Mouse (Mus musculus) retina, embryonic 14.5 days (tissue): ENCODE results near the gene Fndc9.
A peak's percentile ranks its signal among the peaks of the same experiment; 100 is the strongest.

Source experiments
- DNase-seq: peaks from one replicate; pipeline ENCODE4 v3.0.0-alpha.2; 2015; ENCODE audit warnings: low spot score

The Fndc9 gene

DNA sequence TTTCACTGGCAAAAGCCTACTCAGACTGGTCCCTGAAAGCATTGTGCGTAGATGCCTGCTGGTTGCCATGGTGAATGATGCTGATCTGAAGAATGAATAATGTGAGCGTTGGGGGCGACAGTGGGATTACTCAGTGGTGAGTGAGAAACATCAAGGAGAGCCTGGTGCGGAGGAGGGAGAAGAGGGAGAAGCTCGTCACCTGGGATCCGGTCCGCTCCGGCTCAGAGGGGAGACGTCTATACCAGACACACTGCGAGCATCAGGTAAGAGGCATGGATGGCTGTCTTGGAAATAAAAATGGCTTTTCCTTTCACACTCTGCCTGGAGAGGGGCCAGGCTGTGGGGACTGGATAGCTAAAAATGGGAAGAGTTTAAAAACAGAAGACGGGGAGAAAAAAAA lies at the start of gene Fndc9:
Gene Fndc9 (plus strand): TSS at position 198 of the 400 bp plus-strand sequence.
- DNase-seq = peak; percentile 46

DNA sequence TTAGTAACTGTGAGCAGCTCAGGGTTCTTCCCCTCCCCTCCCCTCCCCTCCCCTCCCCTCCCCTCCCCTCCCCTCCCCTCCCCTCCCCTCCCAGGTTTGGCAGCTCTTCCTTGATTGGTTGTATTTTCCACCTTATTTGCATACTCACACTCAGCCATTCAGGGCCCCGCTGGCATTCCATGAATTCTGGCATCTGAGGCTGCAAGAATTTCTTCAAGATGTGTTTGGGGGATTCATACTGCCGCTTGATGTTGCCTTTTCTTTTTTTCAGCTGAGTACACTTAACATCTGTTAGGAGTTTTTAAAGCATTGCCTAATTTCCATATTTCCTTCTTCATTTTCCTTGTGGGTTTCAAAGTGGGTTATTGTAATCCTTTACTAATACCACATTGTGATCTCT lies 47.0 kb upstream of the Fndc9 start:
- no peak for DNase-seq

DNA sequence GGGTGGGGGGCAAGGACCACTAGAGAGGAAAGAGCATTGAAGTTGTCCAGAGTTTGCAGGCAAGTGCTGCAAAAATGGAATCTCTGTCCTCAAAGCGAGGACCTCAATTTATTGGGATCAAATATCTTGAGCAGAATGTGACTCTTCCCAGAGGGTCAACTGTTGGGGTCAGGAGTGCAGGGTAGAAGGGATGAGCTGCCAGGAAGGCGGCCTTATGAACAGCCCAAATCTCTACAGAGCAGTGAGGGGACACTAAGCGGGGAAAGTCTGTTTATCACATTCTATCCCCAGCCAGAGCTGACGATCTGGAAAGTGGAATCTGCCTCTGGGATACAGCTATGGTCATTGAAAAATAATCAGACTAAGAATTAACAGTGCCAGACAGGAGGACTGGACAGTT lies 41.2 kb upstream of the Fndc9 start:
- DNase-seq = no peak

- DNase-seq = no peak
Observed at GRCm38 (mm10) chr11:46200664-46201063, 34.7 kb upstream of the Fndc9 start.

GRCm38 (mm10) chr11:46201636-46202546 lies 33.4 kb upstream of the Fndc9 start:
- no peak for DNase-seq

DNA sequence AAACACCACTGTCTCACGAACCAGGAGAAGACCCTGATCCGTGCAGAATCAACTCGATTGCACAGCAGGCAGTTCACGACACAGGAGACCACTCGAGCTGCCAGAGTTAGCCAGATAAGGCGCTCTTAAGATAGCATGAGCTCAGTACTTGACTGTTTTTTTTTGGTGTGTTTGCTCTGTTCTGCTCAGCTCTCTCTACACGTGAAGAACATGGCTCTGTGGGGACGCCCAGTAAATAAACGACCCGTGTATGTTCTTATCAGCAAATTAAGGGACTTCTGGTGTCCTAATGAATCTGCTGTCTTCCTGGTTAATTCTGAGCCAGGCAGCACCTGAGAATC lies 32.8 kb upstream of the Fndc9 start:
- no peak for DNase-seq

GRCm38 (mm10) chr11:46204841-46205240 lies 30.5 kb upstream of the Fndc9 start:
- no peak for DNase-seq

DNA sequence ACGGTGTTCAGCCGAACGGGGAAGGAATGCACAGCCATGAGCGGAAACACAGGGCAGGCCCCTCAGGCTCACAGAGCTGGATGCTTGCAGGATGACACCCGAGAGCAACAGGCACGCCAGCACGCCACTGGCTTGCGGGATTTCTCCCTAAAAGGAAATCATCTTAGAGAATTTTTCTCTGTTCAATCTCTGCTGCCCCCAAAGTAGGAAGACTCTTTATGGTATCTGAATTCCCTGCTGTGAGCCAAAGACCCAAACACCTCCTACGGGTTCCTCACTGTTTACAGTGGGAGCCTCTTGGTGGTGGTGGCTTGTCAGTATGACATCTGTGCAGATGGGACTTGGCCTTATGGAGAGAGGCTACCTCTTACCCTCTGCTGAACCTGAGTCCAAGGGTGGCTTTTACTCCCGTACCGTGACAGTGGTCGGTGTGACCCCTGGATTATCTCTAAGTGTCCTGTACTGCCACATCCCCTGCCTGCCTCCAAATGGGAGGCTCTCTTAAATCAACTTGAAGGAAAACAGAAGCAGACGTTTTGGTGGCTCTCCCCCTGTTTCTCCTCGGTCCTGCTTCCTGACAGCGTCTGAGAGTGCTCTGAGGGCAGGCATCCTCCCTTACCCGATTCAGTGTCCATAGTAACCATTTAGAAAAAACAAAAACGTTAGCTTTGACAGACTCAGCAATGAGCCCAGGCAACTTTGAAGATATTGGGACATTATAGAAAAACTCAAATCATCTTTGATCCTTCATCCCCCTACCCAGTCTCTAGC lies 29.5 kb upstream of the Fndc9 start:
- no peak for DNase-seq

DNA sequence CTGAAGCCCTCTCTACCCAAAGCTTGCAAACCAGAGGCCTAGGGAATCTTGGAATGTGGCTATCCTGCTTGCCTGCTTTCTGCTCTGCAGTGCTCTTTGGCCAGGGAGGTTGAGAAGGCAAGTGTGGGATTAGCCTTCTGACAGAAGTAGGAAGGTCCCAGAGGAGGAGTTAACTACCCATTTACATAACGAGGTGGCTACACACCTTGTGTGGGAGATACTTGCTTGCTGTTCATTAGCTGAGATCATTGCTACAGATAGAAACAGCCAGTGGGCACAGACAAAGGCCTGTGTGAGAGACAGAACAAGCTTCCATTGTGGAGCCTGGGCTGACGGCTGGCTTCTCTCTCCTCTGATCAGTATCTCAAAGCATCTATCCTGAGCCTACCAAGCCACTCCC lies 25.4 kb upstream of the Fndc9 start:
- no peak for DNase-seq

- no peak for DNase-seq
Observed at GRCm38 (mm10) chr11:46211858-46212257, 23.5 kb upstream of the Fndc9 start.

DNA sequence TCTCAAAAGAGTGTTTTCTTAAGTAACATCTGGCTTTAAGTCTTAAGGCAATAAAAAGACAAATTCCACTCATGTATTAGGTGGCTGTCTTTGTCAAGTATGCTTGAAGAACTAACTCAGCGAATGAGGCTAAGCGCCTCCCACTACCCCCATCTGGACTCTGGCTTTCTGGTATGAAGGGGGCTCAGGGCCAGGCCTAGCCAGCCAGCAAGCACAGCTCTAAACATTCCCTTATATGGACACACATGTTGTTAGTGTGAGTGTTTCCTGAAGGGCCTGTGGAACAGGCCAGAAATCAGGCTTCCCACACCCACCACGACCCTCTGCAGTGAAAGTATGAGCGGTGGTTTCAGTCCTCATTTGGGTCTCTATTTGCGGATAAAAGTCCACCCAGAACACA lies 21.5 kb upstream of the Fndc9 start:
- DNase-seq = no peak

DNA sequence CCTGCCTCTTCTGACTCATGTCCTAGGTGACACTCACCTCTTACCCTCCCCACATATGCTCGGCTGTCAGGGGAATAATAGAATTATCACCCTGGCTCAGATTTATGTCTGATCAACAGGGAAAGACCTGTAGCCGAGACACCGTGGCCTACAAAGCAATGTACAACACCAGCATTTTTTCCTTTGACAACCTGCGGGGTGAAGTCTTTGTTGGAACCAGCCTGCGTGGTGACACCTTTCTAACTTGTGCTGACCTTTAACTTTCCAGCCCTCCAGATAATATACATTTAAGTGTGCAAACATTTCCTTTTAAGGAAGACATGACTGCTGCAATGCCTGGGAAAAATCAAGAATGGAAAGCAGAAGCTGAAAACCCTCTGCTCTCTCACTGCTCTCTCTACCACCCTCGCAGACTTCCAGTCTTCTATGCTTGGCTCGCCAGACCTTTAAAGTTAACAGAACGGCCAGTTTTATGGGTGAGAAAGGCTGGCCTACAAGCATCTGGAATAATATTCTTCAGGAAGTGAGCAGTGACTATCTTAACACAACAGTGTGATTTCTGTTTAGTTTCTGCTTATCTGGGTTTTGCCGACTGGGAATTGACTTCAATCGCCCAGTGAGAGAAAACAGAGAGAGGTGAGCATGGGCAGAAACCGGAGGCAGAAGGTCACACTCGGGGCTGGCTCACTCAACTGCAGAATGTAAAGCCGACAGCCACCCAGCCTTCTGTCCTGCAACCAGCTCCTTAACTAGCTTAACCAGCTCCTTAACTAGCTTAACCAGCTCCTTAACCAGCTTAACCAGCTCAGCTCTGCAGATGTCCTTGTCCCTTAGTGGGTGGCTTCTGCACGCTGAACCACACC lies 20.7 kb upstream of the Fndc9 start:
- DNase-seq = no peak

- DNase-seq = peak; percentile 92
Observed at GRCm38 (mm10) chr11:46215354-46215753, 20.0 kb upstream of the Fndc9 start.

- DNase-seq = peak; percentile 77
Observed at GRCm38 (mm10) chr11:46216669-46217068, 18.7 kb upstream of the Fndc9 start.

GRCm38 (mm10) chr11:46217686-46218085 lies 17.6 kb upstream of the Fndc9 start:
- DNase-seq = no peak

DNA sequence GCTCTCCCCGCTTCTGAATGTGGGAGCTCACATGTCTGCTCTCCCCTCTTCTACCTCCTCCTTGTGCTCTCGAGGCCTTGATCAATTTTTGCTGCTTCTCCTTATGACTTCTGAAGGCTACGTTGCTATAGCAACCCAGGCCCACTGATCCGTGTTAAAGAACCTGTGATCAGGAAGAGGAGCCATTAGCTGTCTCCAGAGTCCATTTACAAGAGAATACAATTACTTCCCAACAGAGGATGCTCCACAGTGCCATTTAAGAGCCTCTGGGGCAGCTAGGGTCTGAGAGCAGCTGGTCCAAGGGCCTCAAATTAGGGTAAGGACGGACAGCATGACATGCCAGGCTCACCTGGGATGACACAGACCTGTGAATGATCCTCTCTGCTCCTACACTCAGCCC lies 16.7 kb upstream of the Fndc9 start:
- peak; percentile 68 for DNase-seq

DNA sequence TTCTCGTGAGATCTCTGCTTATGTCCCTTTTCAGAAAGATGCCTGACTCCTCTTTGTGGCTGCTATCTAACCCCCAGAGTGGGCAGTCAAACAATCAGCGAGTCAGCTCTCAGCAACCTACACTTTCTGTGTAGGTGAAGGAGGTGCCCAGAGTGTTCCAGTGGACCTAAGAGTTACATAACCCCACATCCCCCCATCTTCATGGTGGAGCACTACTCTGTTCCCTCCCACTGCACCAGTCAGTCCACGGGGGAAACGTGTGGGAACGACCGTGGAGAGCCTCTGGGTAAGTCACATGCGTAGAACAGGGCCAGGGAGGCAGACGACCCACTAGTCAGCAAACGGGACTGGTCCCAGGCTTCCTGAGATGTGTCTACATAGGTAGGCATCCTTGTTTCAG lies 16.0 kb upstream of the Fndc9 start:
- no peak for DNase-seq

DNA sequence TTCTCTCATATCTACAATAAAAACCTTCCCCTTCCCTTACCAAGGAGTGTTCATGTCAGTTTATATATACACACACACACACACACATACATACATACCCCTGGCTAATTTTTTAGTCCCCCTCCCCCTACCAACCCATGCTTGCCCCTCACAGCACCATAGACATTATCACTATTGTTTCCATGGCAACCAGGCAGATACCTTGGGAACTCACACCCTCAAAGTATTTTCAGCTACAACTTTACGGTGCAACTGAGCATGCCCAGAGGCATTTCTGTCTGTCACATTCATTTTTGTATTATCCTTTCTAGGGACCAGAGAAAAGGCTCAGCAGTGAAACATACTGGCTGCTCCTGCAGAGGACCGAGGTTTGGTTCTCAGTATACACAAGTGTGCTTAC lies 15.1 kb upstream of the Fndc9 start:
- no peak for DNase-seq

GRCm38 (mm10) chr11:46223575-46223974 lies 11.8 kb upstream of the Fndc9 start:
- DNase-seq = peak; percentile 25

DNA sequence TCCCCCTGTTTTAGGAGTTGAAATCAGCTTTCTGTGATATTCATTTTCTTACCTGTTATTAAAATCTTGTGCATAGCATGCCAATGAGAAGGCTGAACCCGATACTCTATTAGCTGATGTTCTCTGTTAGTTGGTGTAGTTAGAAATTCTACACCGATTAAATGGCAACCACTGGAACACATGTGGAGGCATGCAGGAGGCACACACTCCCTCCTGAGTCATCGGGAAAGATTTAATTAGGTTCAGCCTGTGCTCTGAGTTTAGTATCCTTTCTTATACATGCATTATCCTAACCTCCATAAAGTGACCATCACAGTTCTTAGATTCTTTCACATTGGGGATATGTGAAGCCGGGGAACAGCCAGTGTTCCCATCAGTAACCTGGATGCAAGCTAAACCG lies 10.0 kb upstream of the Fndc9 start:
- no peak for DNase-seq

- no peak for DNase-seq
Observed at GRCm38 (mm10) chr11:46230184-46230583, 5.1 kb upstream of the Fndc9 start.

DNA sequence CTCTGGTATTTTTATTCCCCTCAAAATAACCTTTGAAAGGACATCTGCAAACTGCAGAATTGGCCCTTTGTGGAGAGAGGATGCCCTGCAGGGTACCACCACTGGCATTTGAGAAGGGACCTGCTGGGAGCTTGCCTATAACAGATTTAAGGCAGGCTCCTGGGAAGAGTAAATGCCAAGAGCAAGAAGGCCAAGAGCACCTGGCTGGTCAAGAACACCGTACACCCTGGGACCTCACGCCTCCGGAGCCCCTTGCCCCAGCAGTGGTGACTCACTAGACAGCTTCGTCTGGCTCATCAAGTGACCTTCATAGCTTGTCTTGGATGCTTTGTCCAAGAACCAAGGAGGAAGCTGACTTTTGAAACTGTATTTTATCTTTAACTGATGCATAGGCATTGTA lies 2.5 kb upstream of the Fndc9 start:
- no peak for DNase-seq
